Mouse (Mus musculus): ENCODE results near the gene Upp2. TPM values are rescaled to one million over a fixed set of nuclear protein-coding genes. Genes with fewer than 3 reads are reported as not detected.

Upp2 gene
- polyA plus RNA-seq, 1 experiment = 4.2 TPM

DNA sequence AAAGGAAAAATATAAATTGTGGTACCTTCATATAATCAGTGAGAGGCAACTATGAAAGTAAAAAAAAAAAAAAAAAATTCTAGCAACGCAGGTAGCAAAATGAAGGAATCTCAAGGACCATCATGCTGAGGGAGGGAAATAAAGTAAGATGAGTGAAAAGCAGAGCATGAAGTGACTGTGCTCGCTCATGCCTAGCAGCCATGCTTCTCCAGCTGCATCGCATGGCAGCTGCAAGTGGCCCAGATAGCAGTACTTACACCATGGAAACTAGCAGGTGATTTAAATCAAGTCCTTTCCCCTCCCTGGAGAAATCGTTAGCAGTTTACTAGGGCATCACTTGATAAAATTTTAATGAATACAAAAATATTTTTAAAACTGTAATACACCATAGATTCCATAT lies 34.3 kb downstream of the Upp2 start:
- DNase-seq (ENCODE audit: low read depth, low spot score) = no peak
- 92% methylated on average over 4 of the region's 4 CpGs for WGBS

DNA sequence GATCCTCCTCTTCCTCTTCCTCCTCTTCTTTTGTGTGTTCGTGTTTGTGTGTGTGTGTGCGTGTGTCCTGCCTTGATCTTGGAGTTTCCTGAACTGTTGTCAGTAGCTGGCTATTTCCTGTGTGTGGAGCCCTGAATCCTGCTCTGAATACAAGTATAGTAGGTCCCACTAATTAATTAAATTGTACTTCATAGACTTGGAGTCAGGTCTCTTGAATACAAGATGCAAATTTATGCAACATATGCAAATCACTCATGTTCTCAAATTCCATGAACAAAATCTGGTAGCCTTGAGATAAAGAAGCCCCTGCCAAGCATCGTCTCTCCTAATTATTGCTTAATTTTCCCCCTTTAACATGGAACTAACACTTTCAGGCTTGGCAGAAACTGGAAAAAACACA lies 36.3 kb downstream of the Upp2 start:
- WGBS = 71% methylated on average over 3 of the region's 3 CpGs
- no peak for DNase-seq (ENCODE audit: low read depth, low spot score)

DNA sequence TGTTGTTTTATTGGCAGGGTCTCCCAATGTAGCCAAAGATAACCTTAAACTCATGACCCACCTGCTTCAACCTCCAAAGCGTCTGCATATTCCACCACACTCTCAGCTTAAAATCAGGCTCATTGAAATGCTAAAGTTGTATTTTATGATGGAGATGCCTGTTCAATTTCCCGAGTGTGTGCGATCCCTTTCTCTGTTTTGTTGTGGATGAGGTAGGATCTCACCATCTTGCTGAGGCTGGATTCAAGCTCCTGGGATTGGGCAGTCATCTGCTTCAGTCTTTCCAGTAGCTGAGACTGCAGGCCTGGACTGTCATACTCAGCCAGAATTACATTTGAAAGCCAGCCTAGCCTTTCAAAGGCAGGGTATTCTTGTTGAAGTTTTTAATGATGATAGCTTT lies 37.7 kb downstream of the Upp2 start:
- 98% methylated on average over 3 of the region's 3 CpGs for WGBS

DNA sequence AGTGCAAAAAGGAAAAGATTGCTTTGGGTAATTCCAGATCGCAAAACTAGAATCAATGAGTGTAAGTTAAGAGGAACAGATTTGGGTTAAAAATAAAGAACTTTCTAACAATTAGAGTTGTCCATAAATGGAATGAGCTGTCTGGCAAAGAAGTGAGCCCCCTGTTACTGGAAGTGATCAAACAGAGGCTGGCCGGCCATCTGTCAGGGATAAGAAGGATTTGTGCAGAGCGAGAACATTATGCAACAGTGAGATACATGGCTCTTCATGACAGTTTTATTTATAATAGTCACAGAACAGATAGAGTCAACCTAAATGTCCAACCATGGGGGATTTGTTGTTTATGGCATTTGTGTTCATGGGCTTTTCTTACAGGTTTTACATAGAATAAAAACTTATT lies 46.6 kb downstream of the Upp2 start:
- no peak for DNase-seq (ENCODE audit: low read depth, low spot score)
- WGBS = 83% methylated on average over 3 of the region's 3 CpGs

More for the DNA sequence above, 37.7 kb downstream of the Upp2 start:
- DNase-seq (ENCODE audit: low read depth, low spot score) = no peak

DNA sequence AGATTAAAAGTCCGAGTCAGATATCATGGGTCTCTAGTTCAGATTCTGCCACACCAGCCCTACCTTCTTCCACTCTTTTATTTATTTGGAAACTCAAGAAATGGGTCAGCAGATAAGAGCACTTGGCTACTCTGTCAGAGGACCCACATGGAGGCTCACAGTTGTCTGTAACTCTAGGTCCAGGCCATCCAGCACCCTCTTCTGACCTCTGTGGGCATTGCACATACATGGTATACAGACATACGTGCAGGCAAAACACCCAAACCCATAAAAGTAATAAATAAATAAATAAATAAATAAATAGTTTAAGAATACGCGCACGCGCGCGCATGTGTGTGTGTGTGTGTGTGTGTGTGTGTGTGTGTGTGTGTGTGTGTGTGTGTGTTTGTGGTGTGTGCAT lies 47.8 kb downstream of the Upp2 start:
- no peak for DNase-seq (ENCODE audit: low read depth, low spot score)
- WGBS = 93% methylated on average over 8 of the region's 8 CpGs

DNA sequence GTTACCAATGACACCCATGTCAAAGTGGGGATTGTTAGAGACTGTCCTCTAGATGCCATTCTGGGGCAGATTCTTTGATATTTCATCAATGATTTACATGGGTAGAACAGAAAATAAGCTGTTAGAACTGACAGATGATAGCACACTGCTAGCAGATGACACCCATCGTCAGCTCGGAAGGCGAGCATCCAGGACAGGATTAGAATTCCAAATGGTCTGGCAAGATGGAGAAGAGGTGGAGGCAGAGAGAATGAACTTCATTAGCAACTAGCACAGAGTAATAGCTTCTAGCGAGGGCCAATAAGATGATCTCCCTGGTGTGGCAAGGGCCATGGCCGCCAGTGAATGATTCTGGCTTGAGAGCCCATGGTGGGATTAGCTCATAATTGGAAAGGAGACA lies 48.7 kb downstream of the Upp2 start:
- WGBS = 89% methylated on average over 5 of the region's 5 CpGs
- no peak for DNase-seq (ENCODE audit: low read depth, low spot score)

DNA sequence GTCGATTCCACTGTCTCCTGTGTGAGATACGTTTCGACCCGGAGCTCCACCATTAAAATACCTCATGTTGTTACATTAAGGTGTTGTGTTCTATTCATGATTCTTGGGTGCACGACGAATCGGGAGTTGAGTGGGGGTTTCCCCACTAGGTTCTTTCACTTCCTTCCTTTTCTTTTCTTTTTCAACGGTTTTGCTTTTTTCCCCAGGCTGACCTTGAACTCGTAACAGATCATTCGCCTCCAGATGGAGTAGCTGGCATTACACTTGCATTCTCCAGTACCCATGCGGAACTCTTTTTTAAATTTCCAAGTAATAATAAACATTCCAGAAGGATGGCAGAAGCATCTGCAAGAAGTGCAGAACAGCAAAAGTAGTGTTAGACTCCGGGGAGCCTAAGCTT lies 58.1 kb downstream of the Upp2 start:
- DNase-seq (ENCODE audit: low read depth, low spot score) = no peak
- WGBS = 85% methylated on average over 12 of the region's 12 CpGs

DNA sequence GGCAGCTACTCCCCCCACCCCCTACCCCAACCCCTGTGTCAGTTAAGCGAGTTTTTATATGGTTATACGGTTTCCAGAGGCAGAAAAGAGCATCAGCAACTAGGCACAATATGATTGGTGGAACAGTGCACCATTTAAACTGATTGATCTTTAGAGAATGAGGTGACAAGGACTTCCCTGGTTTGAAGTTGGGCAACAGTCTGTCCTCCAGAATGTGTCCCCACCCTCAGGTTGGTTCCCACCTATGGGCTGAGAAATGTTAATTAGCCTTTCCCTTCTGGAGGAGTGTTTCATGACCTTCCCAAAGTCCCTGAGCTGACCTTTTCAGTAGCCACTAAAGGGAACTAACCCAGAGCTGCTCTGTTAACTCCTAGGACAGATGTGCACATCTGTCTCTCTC lies 58.6 kb downstream of the Upp2 start:
- no peak for DNase-seq (ENCODE audit: low read depth, low spot score)
- 67% methylated on average over 2 of the region's 2 CpGs for WGBS

DNA sequence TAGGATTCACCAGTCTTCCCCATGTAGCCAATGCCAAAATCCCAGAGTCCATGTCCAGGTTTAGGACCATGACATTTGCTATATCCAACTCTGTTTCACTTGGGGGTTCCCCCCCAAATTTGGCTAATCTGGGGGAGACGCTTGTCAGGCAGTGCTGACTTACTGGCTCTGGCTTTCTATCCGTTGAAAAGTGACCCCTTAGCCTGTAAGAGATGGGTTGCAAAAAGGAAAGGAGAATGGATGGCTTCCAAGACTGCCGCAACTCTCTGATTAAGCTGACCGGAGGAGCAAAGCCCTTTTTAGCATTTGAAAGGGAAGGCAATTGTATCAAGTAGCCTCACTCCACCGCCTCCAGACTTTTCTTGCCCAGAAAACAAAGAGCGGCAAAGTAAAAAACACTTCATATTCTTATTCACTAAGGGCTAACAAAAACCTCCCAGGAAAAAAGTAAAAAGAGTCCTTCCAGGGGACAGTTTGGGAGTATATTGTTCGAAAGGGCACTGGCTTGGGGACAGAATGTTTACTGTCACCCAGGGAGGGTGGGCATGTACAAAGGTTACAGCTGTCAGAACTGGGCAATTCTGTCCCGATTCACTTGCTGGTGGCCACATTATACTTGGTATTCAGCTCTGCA lies 59.2 kb downstream of the Upp2 start:
- no peak for DNase-seq (ENCODE audit: low read depth, low spot score)
- 67% methylated on average over 8 of the region's 8 CpGs for WGBS

DNA sequence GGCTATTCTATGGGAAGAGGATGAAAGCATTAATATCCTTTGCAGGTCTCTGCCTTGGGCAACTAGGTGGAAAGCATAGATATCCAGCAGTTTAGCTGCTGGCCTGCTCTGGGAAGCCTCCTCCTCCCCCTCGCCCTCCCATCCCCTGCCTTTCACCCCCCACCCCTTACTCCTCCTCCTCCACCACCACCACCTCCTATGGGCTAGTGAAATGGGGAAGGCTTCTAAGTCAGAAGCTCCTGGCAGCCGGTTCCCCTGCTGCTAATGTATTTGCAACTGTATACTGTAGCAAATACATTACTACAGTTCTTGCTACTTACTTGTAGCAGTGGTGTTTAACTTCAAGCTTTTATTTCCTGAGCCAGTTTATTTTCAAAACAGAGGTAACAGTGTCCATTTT lies 60.9 kb downstream of the Upp2 start:
- WGBS = 71% methylated on average over 2 of the region's 2 CpGs
- DNase-seq (ENCODE audit: low read depth, low spot score) = no peak

DNA sequence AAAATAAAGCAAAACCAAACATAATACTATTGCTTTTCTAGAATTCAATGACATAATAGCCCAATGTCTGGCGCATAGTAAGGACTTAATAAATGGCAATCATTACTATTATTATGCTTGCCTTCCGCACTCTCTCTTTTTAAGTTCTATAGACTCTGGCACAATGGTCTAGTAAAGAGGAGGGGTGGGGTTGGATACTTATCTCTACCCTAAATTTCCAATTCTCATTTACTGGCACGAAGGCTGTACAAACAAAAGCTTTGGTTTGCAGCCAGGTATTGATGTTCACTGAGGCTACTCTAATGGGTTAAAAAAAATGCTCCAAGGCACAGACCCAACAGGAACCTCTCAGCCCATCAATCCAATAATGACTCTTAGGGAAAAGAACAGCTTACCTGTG lies 61.9 kb downstream of the Upp2 start:
- no peak for DNase-seq (ENCODE audit: low read depth, low spot score)
- WGBS = 58% methylated on average over 3 of the region's 3 CpGs

DNA sequence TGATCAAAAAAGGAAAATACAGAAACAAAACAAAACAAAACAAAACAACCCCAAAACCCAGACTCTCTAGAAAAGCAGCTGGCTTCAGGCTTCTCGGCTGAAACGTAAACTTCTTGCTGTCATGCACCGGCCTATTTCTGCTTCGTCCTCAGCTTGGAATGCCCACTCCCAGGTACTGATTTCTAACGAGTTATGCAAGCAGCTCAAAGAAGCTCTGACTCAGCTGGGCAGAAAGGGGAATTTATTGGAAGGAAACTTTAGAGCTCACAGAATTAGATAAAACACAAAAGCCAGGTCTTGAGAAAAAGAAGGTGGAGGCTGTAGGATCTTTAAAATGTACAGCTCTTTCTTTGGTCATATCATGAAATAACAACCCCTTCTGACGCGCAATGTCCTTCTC lies 62.3 kb downstream of the Upp2 start:
- no peak for DNase-seq (ENCODE audit: low read depth, low spot score)
- WGBS = 46% methylated on average over 7 of the region's 7 CpGs

DNA sequence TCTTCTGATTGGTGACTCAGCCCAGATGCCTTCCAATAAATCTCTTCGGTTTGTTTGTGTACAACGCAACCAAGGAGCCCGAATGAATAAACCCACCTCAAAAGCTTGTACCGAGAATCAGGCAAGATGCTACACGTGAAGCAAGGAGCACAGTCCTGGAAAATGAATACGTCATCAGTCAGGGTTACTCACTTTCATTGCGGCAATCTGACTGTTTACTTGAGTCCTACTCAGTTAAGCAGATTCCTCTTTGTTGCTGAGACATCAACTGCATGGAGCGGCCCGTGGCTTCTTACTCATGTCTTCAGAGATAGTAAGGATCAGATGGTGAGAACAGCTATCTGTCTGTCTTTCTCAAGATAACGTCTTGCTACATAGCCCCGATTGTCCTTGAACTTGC lies 66.7 kb downstream of the Upp2 start:
- no peak for DNase-seq (ENCODE audit: low read depth, low spot score)
- 81% methylated on average over 11 of the region's 11 CpGs for WGBS

DNA sequence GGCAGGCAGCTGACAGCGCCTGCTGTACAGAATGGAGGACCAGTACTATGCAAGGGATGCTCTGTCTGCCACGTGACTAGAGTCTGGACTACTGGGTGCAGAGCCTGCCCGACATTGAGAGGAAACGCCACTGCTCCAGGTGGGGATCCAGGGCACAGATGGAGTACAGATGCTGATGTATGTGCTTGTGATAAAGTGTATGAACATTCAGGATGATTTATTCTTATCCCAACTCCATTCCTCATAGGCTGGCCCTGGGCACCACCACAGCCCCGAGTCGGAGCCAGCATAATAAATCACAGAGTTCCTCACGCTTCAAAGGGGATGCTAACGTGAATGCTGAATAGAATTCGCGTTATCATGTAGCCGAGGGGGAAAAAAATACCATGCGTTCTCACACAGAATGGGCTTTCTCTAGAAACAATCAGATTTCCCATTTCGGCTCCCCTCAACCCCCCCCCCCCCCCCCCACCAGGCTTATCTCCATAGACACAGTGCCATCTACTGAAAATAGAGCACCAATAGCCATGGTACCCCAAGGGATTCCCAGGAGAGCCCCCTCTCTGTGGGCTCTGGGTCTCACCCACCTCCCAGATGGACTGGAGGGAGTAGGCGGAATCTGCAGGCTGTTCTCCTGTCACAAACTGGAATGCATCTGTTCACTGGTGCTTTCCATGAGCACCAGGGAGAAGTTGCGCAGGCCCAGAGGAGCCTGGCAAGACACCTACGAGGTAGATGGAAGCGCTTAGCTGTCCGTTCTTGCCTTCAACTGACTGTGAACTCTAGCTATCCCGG lies 74.9 kb downstream of the Upp2 start:
- 82% methylated on average over 19 of the region's 19 CpGs for WGBS
- no peak for DNase-seq (ENCODE audit: low read depth, low spot score)

DNA sequence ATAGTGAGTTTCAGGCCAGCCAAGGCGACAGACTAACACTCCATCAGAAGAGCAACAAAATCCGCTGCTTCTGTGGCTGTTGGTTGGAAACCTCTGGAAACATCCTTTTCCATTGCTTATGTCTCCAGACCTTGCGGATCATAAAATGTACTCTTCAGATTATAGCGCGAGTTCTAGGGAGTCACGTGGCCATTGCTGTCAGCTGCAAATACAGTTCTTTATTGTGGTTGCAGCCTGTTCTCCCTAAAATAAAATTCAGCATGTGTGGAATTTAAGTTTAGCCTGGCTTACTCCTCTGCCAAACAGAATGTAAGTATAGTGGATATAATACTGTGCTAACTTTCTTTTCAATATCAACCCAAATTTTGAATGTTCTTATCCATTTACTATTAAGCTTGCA lies 78.6 kb downstream of the Upp2 start:
- 93% methylated on average over 6 of the region's 6 CpGs for WGBS
- DNase-seq (ENCODE audit: low read depth, low spot score) = no peak

DNA sequence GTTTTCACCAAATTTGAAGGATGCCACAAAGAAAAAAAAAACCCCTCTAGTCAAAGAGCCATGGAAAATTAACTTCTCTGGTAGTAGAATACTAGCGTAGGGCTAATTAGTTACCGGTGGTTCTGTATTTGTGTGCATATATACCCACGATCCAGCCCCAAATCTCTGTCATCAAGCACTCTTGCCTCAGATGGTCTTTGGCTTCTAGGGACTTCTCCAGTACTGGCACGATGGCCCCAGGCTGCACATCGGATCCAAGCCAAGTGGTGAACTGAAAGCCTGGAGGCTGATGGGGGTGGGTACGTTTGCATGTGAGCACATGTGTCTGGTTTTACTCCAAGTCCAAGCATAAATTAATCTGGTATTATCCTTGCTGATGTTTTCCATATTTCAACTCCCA lies 88.1 kb downstream of the Upp2 start:
- WGBS = 86% methylated on average over 6 of the region's 6 CpGs
- no peak for DNase-seq (ENCODE audit: low read depth, low spot score)

DNA sequence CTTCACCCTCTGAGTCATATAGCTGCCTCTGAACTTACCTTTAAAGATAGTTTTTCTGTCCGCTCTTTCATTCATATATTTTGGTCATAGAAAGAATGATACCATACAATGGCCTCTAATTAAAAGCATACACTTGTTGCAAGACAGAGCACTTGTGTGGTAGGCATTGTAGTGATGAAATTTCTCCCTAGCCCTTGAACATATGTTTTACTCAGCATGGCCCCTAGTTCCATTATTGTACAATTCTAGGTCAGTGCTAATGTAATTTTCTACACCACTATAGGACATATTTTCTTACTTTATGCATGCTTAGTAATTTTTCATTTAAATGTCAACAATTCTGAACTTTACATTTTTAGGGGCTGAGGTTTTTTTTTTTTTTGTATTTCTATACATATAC lies 89.9 kb downstream of the Upp2 start:
- WGBS = 92% methylated on average over 1 of the region's 1 CpGs
- DNase-seq (ENCODE audit: low read depth, low spot score) = no peak

DNA sequence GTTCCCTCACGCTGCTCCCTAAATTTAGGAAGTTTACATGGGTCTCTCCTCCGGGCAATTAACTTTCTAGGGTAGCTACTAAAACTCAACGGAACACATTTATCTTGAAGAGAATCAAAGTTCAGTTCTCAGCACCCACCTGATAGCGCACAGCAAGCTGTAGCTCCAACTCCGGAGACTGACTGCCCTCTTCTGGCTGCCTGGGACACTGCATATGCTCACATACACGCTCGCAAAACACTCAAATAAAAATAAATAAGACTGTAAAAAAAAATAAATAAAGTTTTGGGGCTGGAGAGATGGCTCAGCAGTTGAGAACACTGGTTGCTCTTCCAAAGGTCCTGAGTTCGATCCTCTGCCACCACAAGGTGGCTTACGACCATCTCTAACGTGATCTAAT lies 90.8 kb downstream of the Upp2 start:
- DNase-seq (ENCODE audit: low read depth, low spot score) = no peak
- 91% methylated on average over 10 of the region's 10 CpGs for WGBS

DNA sequence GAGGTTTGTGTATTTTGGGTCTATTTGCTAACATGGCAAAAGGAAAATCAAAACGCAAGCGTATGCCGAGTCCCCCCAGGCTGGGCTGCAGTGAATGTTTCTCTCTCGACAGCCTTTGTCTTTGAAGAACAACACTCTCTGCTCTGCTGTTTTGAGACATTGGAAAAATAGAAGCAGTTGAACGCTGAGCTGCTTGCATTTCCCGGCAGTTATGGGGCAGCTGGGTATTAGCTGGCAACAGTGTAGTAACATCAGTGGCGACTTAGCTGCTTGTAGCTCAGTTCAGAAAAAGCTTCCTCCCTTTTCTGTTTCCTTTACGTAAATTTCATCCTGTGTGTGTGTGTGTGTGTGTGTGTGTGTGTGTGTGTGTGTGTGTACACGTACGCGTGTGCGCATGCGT lies 93.5 kb downstream of the Upp2 start:
- DNase-seq (ENCODE audit: low read depth, low spot score) = no peak
- WGBS = 73% methylated on average over 13 of the region's 13 CpGs

DNA sequence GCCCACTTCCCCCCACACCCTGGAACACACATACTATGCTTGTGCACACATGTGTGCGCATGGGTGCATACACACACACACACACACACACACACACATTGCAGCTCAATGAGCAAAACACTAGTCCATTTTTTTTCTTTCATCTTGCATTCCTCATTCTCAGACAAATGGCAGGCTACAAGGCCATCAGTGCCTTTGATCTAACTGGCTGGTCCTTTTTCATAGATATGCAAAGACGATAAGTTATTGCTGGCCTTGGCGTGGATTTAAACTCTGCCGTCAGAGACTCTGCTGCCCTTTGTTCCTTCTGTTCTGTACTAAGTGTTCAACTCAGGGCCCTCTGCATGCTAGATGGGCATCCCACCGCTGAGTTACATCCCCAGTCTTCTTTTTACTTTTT lies 94.0 kb downstream of the Upp2 start:
- DNase-seq (ENCODE audit: low read depth, low spot score) = no peak
- 79% methylated on average over 5 of the region's 5 CpGs for WGBS

DNA sequence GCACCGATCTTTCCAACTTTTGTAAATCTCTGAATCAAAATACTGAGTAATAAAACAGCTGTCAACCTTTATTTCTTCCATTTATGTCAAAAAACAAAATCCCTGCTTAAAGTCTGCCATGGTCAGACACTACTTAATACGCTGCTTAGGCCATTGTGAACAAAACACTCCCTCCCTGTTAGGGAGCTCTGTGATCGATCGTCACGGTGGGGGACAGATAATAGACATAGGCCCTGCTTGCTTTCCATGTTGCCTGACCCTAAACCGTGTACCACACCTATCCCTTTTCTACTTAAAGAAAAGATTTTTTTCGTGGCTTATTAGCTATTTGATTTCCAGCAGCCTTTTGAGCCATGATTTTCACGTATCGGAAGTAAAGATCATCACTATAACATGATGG lies 95.6 kb downstream of the Upp2 start:
- DNase-seq (ENCODE audit: low read depth, low spot score) = no peak
- 89% methylated on average over 9 of the region's 9 CpGs for WGBS
